Mouse (Mus musculus) embryonic facial prominence, embryonic 13.5 days (tissue): ENCODE results near the gene Zfhx3. TPM values are rescaled to one million over a fixed set of nuclear protein-coding genes. Genes with fewer than 3 reads are reported as not detected.

Source experiments
- ATAC-seq: fragments of 200-750 bp; cut with Nextera tagmentation; 2 replicates; pipeline ENCODE4 v1.8.0; 2017; ENCODE audit warnings: low read depth; ENCODE audit not compliant: insufficient number of reproducible peaks, insufficient read depth, low FRiP score, low TSS enrichment
- H3K27ac ChIP-seq: fragments of 300-500 bp; sonication (generic); 2 replicates; pipeline ENCODE4 v1.5.1; 2015; ENCODE audit warnings: moderate library complexity, mild to moderate bottlenecking, inconsistent platforms
- H3K27me3 ChIP-seq: fragments of 300-500 bp; sonication (generic); 2 replicates; pipeline ENCODE4 v1.6.1; 2015; ENCODE audit warnings: mild to moderate bottlenecking, inconsistent platforms
- H3K36me3 ChIP-seq: fragments of 300-500 bp; sonication (generic); 2 replicates; pipeline ENCODE4 v1.6.1; 2015; ENCODE audit warnings: mild to moderate bottlenecking, inconsistent platforms
- H3K4me1 ChIP-seq: fragments of 300-500 bp; sonication (generic); 2 replicates; pipeline ENCODE4 v1.6.1; 2015; ENCODE audit warnings: inconsistent platforms
- H3K4me2 ChIP-seq: fragments of 300-500 bp; sonication (generic); 2 replicates; pipeline ENCODE4 v1.6.1; 2015; ENCODE audit warnings: moderate library complexity, mild to moderate bottlenecking, inconsistent platforms
- H3K4me3 ChIP-seq: fragments of 300-500 bp; sonication (generic); 2 replicates; pipeline ENCODE4 v1.5.1; 2015; ENCODE audit warnings: mild to moderate bottlenecking, inconsistent platforms
- H3K9ac ChIP-seq: fragments of 300-500 bp; sonication (generic); 2 replicates; pipeline ENCODE4 v1.6.1; 2015; ENCODE audit warnings: mild to moderate bottlenecking, inconsistent platforms
- H3K9me3 ChIP-seq: fragments of 300-500 bp; sonication (generic); 2 replicates; pipeline ENCODE4 v1.6.1; 2016; ENCODE audit warnings: inconsistent platforms
- WGBS: fragments of 180-500 bp; shearing (Covaris S2); methylation state at CpG from one replicate; pipeline ENCODE4 v1.1.7; 2015; ENCODE audit warnings: mixed read lengths; 5-methylcytosine and 5-hydroxymethylcytosine counted together
- polyA plus RNA-seq: library from polyadenylated mRNA; unstranded; fragments of >200 nt; fragmentation: Nextera tagmentation; extraction: Ambion mirVana; gene quantifications from 2 replicates; pipeline ENCODE4 v1.2.1, GENCODE M21; 2015

Gene Zfhx3
- polyA plus RNA-seq, 1 experiment from 2014 or later = 29.9 TPM

GRCm38 (mm10) chr8:108363856-108364255 is 421.4 kb downstream of the Zfhx3 start:
- Histone ChIP-seq H3K27ac (no peak overlapping the region), H3K4me3 (no peak overlapping the region), H3K36me3 (no peaks in the 10 kb centered on the region), H3K4me2 (no peak overlapping the region), H3K27me3 (no peaks in the 10 kb centered on the region; the same call in 1 of the 2 replicates), H3K9ac (no peak overlapping the region), H3K4me1 (no peaks in the 10 kb centered on the region; the same call in 1 of the 2 replicates), H3K9me3 (no peaks in the 10 kb centered on the region)
- 67% methylated on average over 8 of the region's 8 CpGs for WGBS
- no peak for ATAC-seq

- Histone ChIP-seq H3K27ac (no peak overlapping the region), H3K9ac (no peak overlapping the region), H3K4me1 (peaks cover 25% of the 10 kb centered on the region), H3K9me3 (no peaks in the 10 kb centered on the region), H3K36me3 (no peaks in the 10 kb centered on the region), H3K27me3 (no peaks in the 10 kb centered on the region; the same call in 1 of the 2 replicates), H3K4me3 (no peak overlapping the region), H3K4me2 (no peak overlapping the region)
- ATAC-seq = no peak
- WGBS = 19% methylated on average over 6 of the region's 6 CpGs
Observed at GRCm38 (mm10) chr8:108369081-108369480, 426.6 kb downstream of the Zfhx3 start.

GRCm38 (mm10) chr8:108370731-108371130 is 428.3 kb downstream of the Zfhx3 start:
- peak; percentile 52; the same call in 1 of the 2 replicates for ATAC-seq
- Histone ChIP-seq H3K4me1 (peaks cover 25% of the 10 kb centered on the region), H3K4me3 (no peak overlapping the region), H3K27ac (0 out of 2 replicates have a peak overlapping the region, but pooled peaks have one; percentile 17), H3K4me2 (0 out of 2 replicates have a peak overlapping the region, but pooled peaks have one; percentile 5), H3K9me3 (no peaks in the 10 kb centered on the region), H3K27me3 (no peaks in the 10 kb centered on the region; the same call in 1 of the 2 replicates), H3K9ac (no peak overlapping the region), H3K36me3 (no peaks in the 10 kb centered on the region)
- 29% methylated on average over 6 of the region's 6 CpGs for WGBS

GRCm38 (mm10) chr8:108373046-108373445 is 430.6 kb downstream of the Zfhx3 start:
- H3K4me1 ChIP-seq = peaks cover 25% of the 10 kb centered on the region
- no peaks in the 10 kb centered on the region for H3K36me3 ChIP-seq
- H3K4me2 ChIP-seq = no peak overlapping the region
- no peak overlapping the region for H3K27ac ChIP-seq
- WGBS = 53% methylated on average over 7 of the region's 7 CpGs
- H3K9me3 ChIP-seq = no peaks in the 10 kb centered on the region
- H3K27me3 ChIP-seq = no peaks in the 10 kb centered on the region
- ATAC-seq = no peak
- H3K4me3 ChIP-seq = no peak overlapping the region
- H3K9ac ChIP-seq = no peak overlapping the region

- Histone ChIP-seq H3K27me3 (no peaks in the 10 kb centered on the region), H3K9me3 (no peaks in the 10 kb centered on the region), H3K4me2 (no peak overlapping the region), H3K9ac (no peak overlapping the region), H3K36me3 (no peaks in the 10 kb centered on the region), H3K27ac (no peak overlapping the region), H3K4me1 (peaks cover 2% of the 10 kb centered on the region), H3K4me3 (no peak overlapping the region)
- 64% methylated on average over 2 of the region's 2 CpGs for WGBS
- ATAC-seq = no peak
Observed at GRCm38 (mm10) chr8:108378036-108378435, 435.6 kb downstream of the Zfhx3 start.

GRCm38 (mm10) chr8:108383121-108383520 is 440.7 kb downstream of the Zfhx3 start:
- no peaks in the 10 kb centered on the region for H3K9me3 ChIP-seq
- no peak overlapping the region for H3K4me2 ChIP-seq
- peaks cover 21% of the 10 kb centered on the region for H3K4me1 ChIP-seq
- H3K27me3 ChIP-seq = no peaks in the 10 kb centered on the region
- no peak overlapping the region for H3K4me3 ChIP-seq
- H3K36me3 ChIP-seq = no peaks in the 10 kb centered on the region
- no peak overlapping the region for H3K27ac ChIP-seq
- H3K9ac ChIP-seq = no peak overlapping the region
- WGBS = 48% methylated on average over 4 of the region's 4 CpGs
- ATAC-seq = no peak

GRCm38 (mm10) chr8:108387160-108387912 is 444.9 kb downstream of the Zfhx3 start:
- H3K4me2 ChIP-seq = peak overlapping the region; percentile 38
- no peak for ATAC-seq

GRCm38 (mm10) chr8:108387913-108388274 is 445.4 kb downstream of the Zfhx3 start:
- H3K4me1 ChIP-seq = peaks cover 34% of the 10 kb centered on the region
- H3K36me3 ChIP-seq = no peaks in the 10 kb centered on the region
- peak overlapping the region; percentile 28; the same call in 1 of the 2 replicates for H3K27ac ChIP-seq
- H3K27me3 ChIP-seq = no peaks in the 10 kb centered on the region
- no peak overlapping the region for H3K9ac ChIP-seq
- no peaks in the 10 kb centered on the region for H3K9me3 ChIP-seq
- WGBS = 68% methylated on average over 8 of the region's 8 CpGs
- H3K4me3 ChIP-seq = no peak overlapping the region
- no peak for ATAC-seq
- H3K4me2 ChIP-seq = peak overlapping the region; percentile 38

More at GRCm38 (mm10) chr8:108387160-108387912, 444.9 kb downstream of the Zfhx3 start:
- peaks cover 34% of the 10 kb centered on the region for H3K4me1 ChIP-seq
- no peaks in the 10 kb centered on the region for H3K27me3 ChIP-seq
- no peak overlapping the region for H3K4me3 ChIP-seq
- H3K9me3 ChIP-seq = no peaks in the 10 kb centered on the region
- peak overlapping the region; percentile 28; the same call in 1 of the 2 replicates for H3K27ac ChIP-seq
- 0 out of 2 replicates have a peak overlapping the region, but pooled peaks have one; percentile 36 for H3K9ac ChIP-seq
- no peaks in the 10 kb centered on the region for H3K36me3 ChIP-seq
- 29% methylated on average over 22 of the region's 22 CpGs for WGBS

GRCm38 (mm10) chr8:108392909-108393308 is 450.5 kb downstream of the Zfhx3 start:
- Histone ChIP-seq H3K4me1 (peaks cover 14% of the 10 kb centered on the region), H3K9me3 (no peaks in the 10 kb centered on the region), H3K4me3 (no peak overlapping the region), H3K9ac (no peak overlapping the region), H3K27me3 (no peaks in the 10 kb centered on the region; the same call in 1 of the 2 replicates), H3K36me3 (no peaks in the 10 kb centered on the region), H3K4me2 (no peak overlapping the region), H3K27ac (no peak overlapping the region)
- WGBS = 79% methylated on average over 9 of the region's 9 CpGs
- no peak for ATAC-seq

- Histone ChIP-seq H3K4me3 (no peak overlapping the region), H3K27ac (no peak overlapping the region), H3K9me3 (no peaks in the 10 kb centered on the region), H3K4me2 (no peak overlapping the region), H3K4me1 (peaks cover 7% of the 10 kb centered on the region), H3K9ac (no peak overlapping the region), H3K27me3 (no peaks in the 10 kb centered on the region), H3K36me3 (no peaks in the 10 kb centered on the region)
- WGBS = 85% methylated on average over 9 of the region's 9 CpGs
- no peak for ATAC-seq
Observed at GRCm38 (mm10) chr8:108402149-108402548, 459.7 kb downstream of the Zfhx3 start.

- Histone ChIP-seq H3K9me3 (no peaks in the 10 kb centered on the region), H3K9ac (peak overlapping the region; percentile 58), H3K36me3 (no peaks in the 10 kb centered on the region), H3K4me2 (peak overlapping the region; percentile 53), H3K27ac (peak overlapping the region; percentile 28; the same call in 1 of the 2 replicates), H3K4me3 (peak overlapping the region; percentile 18), H3K27me3 (no peaks in the 10 kb centered on the region), H3K4me1 (peaks cover 14% of the 10 kb centered on the region)
- WGBS = 24% methylated on average over 25 of the region's 25 CpGs
- ATAC-seq = no peak
Observed at GRCm38 (mm10) chr8:108406716-108407494, 464.5 kb downstream of the Zfhx3 start.
